In genomic region chr10:76680758-76681650, GRCm38 (mm10) we compare ENCODE assay signal across 17 mouse cellular contexts. TPM values are rescaled to one million over a fixed set of nuclear protein-coding genes. Genes with fewer than 3 reads are reported as not detected.
A peak's percentile ranks its signal among the peaks of the same experiment; 100 is the strongest.
DNase-seq lines count a peak whose midpoint lies in the region; ATAC-seq and TF ChIP-seq lines count a peak whose summit lies in the region.
"Had no signal": no experiment of that assay in that cellular context is flagged by ENCODE, and none has a peak within 500 bp of the region (broad histone marks: within the 10 kb centered on the region; RNA-seq: fewer than 3 reads in every experiment).

No protein-coding gene starts in this region.

- ATAC-seq in heart, embryonic 16.5 days (replicated peaks; ENCODE audit: extremely low read depth, insufficient read depth, low FRiP score) = 0 out of 2 replicates have a peak, but pooled peaks have one; percentile 26
- ATAC-seq in lung, postnatal 0 days = peak; percentile 13; the same call in 1 of the 2 replicates
- ATAC-seq in intestine, embryonic 16.5 days = peak; percentile 87
- ATAC-seq: Patski had no signal

- TF ChIP-seq EP300 in lung, postnatal 0 days (IDR thresholded peaks at IDR 0.05) = no peak

- H3K4me2 ChIP-seq in heart, embryonic 16.5 days (ENCODE audit: low read depth, low read length) = no peak overlapping the region
- H3K4me2 ChIP-seq in lung, postnatal 0 days (replicated peaks; ENCODE audit: low read depth, low read length) = no peak overlapping the region
- no peak overlapping the region for H3K4me2 ChIP-seq in intestine, embryonic 16.5 days (ENCODE audit: low read depth, low read length)
- H3K4me2 ChIP-seq: hindbrain, embryonic 12.5 days; neural tube, embryonic 12.5 days had no signal

- peaks cover 8% of the 10 kb centered on the region for H3K4me1 ChIP-seq in heart, embryonic 16.5 days (ENCODE audit: control insufficient read depth, insufficient read depth, low read length)
- no peaks in the 10 kb centered on the region; the same call in 1 of the 2 replicates for H3K4me1 ChIP-seq in lung, postnatal 0 days (ENCODE audit: insufficient read depth, low read depth, low read length)
- peaks cover 21% of the 10 kb centered on the region for H3K4me1 ChIP-seq in intestine, embryonic 16.5 days (ENCODE audit: control insufficient read depth, insufficient read depth, low read length)
- H3K4me1 ChIP-seq: hindbrain, embryonic 12.5 days; neural tube, embryonic 12.5 days had no signal

- no peak for TF ChIP-seq CTCF in lung, postnatal 0 days (IDR thresholded peaks at IDR 0.05)

- H3K36me3 ChIP-seq in heart, embryonic 16.5 days (ENCODE audit: control insufficient read depth, insufficient read depth) = no peaks in the 10 kb centered on the region
- H3K36me3 ChIP-seq in lung, postnatal 0 days (ENCODE audit: insufficient read depth, low read length) = no peaks in the 10 kb centered on the region
- H3K36me3 ChIP-seq in intestine, embryonic 16.5 days (ENCODE audit: control insufficient read depth, insufficient read depth, low read length) = no peaks in the 10 kb centered on the region
- H3K36me3 ChIP-seq: hindbrain, embryonic 12.5 days; neural tube, embryonic 12.5 days had no signal

- H3K9ac ChIP-seq in heart, embryonic 16.5 days (ENCODE audit: low read length) = no peak overlapping the region
- H3K9ac ChIP-seq in lung, postnatal 0 days (replicated peaks; ENCODE audit: low read depth) = no peak overlapping the region
- H3K9ac ChIP-seq in intestine, embryonic 16.5 days (ENCODE audit: low read depth, low read length) = peak overlapping the region; percentile 11; the same call in 1 of the 2 replicates
- H3K9ac ChIP-seq: hindbrain, embryonic 12.5 days; liver, embryonic 14.5 days; neural tube, embryonic 12.5 days had no signal

- H3K4me3 ChIP-seq in heart, embryonic 16.5 days (ENCODE audit: low read length) = no peak overlapping the region
- no peak overlapping the region for H3K4me3 ChIP-seq in lung, postnatal 0 days (ENCODE audit: low read depth, low read length)
- no peak overlapping the region for H3K4me3 ChIP-seq in intestine, embryonic 16.5 days (ENCODE audit: low read length)
- H3K4me3 ChIP-seq: hindbrain, embryonic 12.5 days; neural tube, embryonic 12.5 days had no signal

- H3K27ac ChIP-seq in heart, embryonic 16.5 days (ENCODE audit: low read length) = peak overlapping the region; percentile 39; the same call in 1 of the 2 replicates
- H3K27ac ChIP-seq in lung, postnatal 0 days (ENCODE audit: low read length) = peak overlapping the region; percentile 74
- peak overlapping the region; percentile 86 for H3K27ac ChIP-seq in intestine, embryonic 16.5 days (ENCODE audit: low read length)
- H3K27ac ChIP-seq: hindbrain, embryonic 12.5 days; liver, embryonic 14.5 days; neural tube, embryonic 12.5 days had no signal

- DNase-seq in heart, postnatal 36 days = no peak
- peak; percentile 21 for DNase-seq in lung, postnatal 0 days (ENCODE audit: low spot score)
- no peak for DNase-seq in lung, postnatal 25 days (ENCODE audit: low spot score)
- DNase-seq in yolk sac, embryonic 10.5 days (ENCODE audit: low spot score) = peak; percentile 5
- no peak for DNase-seq in right cerebral cortex, postnatal 10 days (ENCODE audit: low spot score in 2 of 2)
- DNase-seq: adrenal gland, postnatal 36 days; B cell, adult 2 months; cerebellum, adult 9-11 months; gastrocnemius, postnatal 10 days; right cerebral cortex, postnatal 25 days; thymus, postnatal 14 days had no signal

- intact Hi-C loops in heart, postnatal 36 days (cut with DNase I) = no loop called here

- H3K9me3 ChIP-seq in heart, embryonic 16.5 days (replicated peaks; ENCODE audit: control insufficient read depth, low read length) = 0 out of 2 replicates have a peak, but pooled peaks cover 3% of the 10 kb centered on the region
- no peaks in the 10 kb centered on the region for H3K9me3 ChIP-seq in lung, postnatal 0 days (ENCODE audit: low read length)
- H3K9me3 ChIP-seq in intestine, embryonic 16.5 days (ENCODE audit: control insufficient read depth, low read length) = no peaks in the 10 kb centered on the region
- H3K9me3 ChIP-seq: hindbrain, embryonic 12.5 days; neural tube, embryonic 12.5 days had no signal

- whole genome bisulfite sequencing in heart, embryonic 16.5 days = 48% methylated on average over 6 of the region's 6 CpGs
- WGBS in lung, postnatal 0 days = 62% methylated on average over 6 of the region's 6 CpGs
- 60% methylated on average over 6 of the region's 6 CpGs for WGBS in intestine, embryonic 16.5 days

- no peaks in the 10 kb centered on the region for H3K27me3 ChIP-seq in heart, embryonic 16.5 days (ENCODE audit: control insufficient read depth, insufficient read depth, low read length)
- H3K27me3 ChIP-seq in lung, postnatal 0 days (replicated peaks; ENCODE audit: insufficient read depth, low read length) = no peaks in the 10 kb centered on the region
- no peaks in the 10 kb centered on the region for H3K27me3 ChIP-seq in intestine, embryonic 16.5 days (replicated peaks; ENCODE audit: control insufficient read depth, insufficient read depth, low read length)
- H3K27me3 ChIP-seq: hindbrain, embryonic 12.5 days; neural tube, embryonic 12.5 days had no signal

RNA-seq across cellular contexts. Expression of gene Col6a1, which starts 45.0 kb away (rescaled TPM):
- polyA plus RNA-seq in heart, embryonic 16.5 days (2015; fragmentation: Nextera tagmentation; extraction: Ambion mirVana) = 105 and 125 TPM in 2 replicates
- total RNA-seq in heart, postnatal 36 days (2021) = 10 to 100 TPM; 69.8 to 78.5 TPM
- 344 and 387 TPM in 2 replicates for polyA plus RNA-seq in lung, postnatal 0 days (2015; fragmentation: Nextera tagmentation; extraction: Ambion mirVana)
- 327 and 341 TPM in 2 replicates for polyA plus RNA-seq in intestine, embryonic 16.5 days (2015; fragmentation: Nextera tagmentation; extraction: Ambion mirVana)

RNA-seq across cellular contexts. Expression of gene Col6a2, which starts 57.6 kb away (rescaled TPM):
- 100 and 120 TPM in 2 replicates for polyA plus RNA-seq in heart, embryonic 16.5 days (2015; fragmentation: Nextera tagmentation; extraction: Ambion mirVana)
- total RNA-seq in heart, postnatal 36 days (2021) = 10 to 100 TPM; 78.2 to 87.8 TPM
- polyA plus RNA-seq in lung, postnatal 0 days (2015; fragmentation: Nextera tagmentation; extraction: Ambion mirVana) = 242 and 272 TPM in 2 replicates
- polyA plus RNA-seq in intestine, embryonic 16.5 days (2015; fragmentation: Nextera tagmentation; extraction: Ambion mirVana) = 230 and 262 TPM in 2 replicates

Comparison
In these comparisons a context has a peak if more than half of its experiments do, and no peak if none do; other contexts are left out.
1. DNase-seq: peak in lung, postnatal 0 days (single experiment) and yolk sac, embryonic 10.5 days (single experiment); none in heart, postnatal 36 days (0 of 2), lung, postnatal 25 days (single experiment) and right cerebral cortex, postnatal 10 days (0 of 2).
2. ATAC-seq: peak in every context shown above with its lines; median percentile 87 in intestine, embryonic 16.5 days; 26 in heart, embryonic 16.5 days; 13 in lung, postnatal 0 days.
3. Peak in every context shown above with its lines, with median percentiles within 50 percentile points of each other: H3K27ac ChIP-seq.